Mouse (Mus musculus): Measurements from ENCODE around the gene Lyz2. TPM values are rescaled to one million over a fixed set of nuclear protein-coding genes. Genes with fewer than 3 reads are reported as not detected.
"Not testable (repeated sequence)": the region's sequence is repeated elsewhere in the genome, so short reads cannot be mapped to it uniquely, and the experiment has no call there.

Gene Lyz2
- polyA plus RNA-seq, 1 experiment from 2014 or later, result 713 TPM

DNA sequence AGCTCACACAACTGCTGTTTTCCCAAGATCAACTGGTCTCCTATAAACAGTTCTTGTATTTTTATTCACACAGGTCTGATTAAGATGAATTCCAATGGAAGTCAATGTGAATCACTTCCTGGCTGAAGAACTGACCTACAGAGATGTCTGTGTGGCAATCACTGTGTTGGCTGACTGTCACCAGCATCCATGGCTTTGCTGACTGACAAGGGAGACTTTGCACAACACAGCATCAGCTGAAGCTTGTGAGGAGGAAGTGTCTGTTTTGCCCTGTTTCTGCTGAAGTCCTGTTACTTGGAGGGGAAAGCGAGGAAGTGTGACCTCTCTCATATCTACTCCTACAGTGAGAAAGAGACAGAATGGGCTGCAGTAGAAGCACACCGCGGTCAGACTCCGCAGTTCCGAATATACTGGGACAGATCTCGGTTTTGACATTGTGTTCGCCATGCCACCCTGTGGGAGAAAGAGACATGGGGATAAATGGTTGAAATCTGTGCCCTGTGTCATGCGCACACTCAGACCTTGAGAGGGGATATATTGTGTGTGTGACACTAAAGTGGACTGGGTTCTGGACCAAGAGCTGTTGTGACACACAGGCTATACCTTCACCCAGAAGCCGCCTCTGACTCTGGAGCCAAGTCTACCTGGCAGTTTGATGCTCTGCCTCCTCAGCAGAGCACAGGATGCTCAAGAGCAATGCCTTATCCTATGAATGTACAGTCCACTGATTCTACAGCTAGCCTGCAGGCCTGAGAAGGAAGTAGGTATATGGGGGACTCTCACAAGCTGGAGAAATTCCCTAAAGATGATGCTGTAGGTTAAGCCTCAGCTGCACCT is 6.3 kb upstream of the Lyz2 start:
- Histone ChIP-seq H3K4me2 (ENCODE audit: low read depth, low read length) (no peak overlapping the region), H3K9me3 (replicated peaks; ENCODE audit: control insufficient read depth, low read length) (no peaks in the 10 kb centered on the region), H3K36me3 (ENCODE audit: control insufficient read depth, insufficient read depth) (no peaks in the 10 kb centered on the region), H3K9ac (ENCODE audit: low read depth, low read length) (no peak overlapping the region), H3K4me1 (ENCODE audit: control insufficient read depth, low read depth, low read length) (no peaks in the 10 kb centered on the region), H3K4me3 (ENCODE audit: low read depth, low read length) (no peak overlapping the region), H3K27me3 (ENCODE audit: control insufficient read depth, insufficient read depth, low read depth, low read length) (no peaks in the 10 kb centered on the region), H3K27ac (ENCODE audit: low read length) (no peak overlapping the region)
- ATAC-seq (ENCODE audit: low read depth), result 0 out of 2 replicates have a peak, but pooled peaks have one; percentile 19
- 71% methylated on average over 9 of the region's 9 CpGs for WGBS (ENCODE audit: insufficient replicate concordance)

- 53% methylated on average over 3 of the region's 3 CpGs for WGBS (ENCODE audit: insufficient replicate concordance)
- no peak overlapping the region for H3K4me3 ChIP-seq (ENCODE audit: low read depth, low read length)
- no peak for ATAC-seq (ENCODE audit: low read depth)
- H3K9ac ChIP-seq (ENCODE audit: low read depth, low read length), result no peak overlapping the region
- no peaks in the 10 kb centered on the region for H3K36me3 ChIP-seq (ENCODE audit: control insufficient read depth, insufficient read depth)
- H3K27me3 ChIP-seq (ENCODE audit: control insufficient read depth, insufficient read depth, low read depth, low read length), result no peaks in the 10 kb centered on the region
- no peak overlapping the region for H3K27ac ChIP-seq (ENCODE audit: low read length)
- no peaks in the 10 kb centered on the region for H3K4me1 ChIP-seq (ENCODE audit: control insufficient read depth, low read depth, low read length)
- no peaks in the 10 kb centered on the region for H3K9me3 ChIP-seq (replicated peaks; ENCODE audit: control insufficient read depth, low read length)
- H3K4me2 ChIP-seq (ENCODE audit: low read depth, low read length), result no peak overlapping the region
Measured at GRCm38 (mm10) chr10:117287226-117287850, 5.2 kb upstream of the Lyz2 start.

GRCm38 (mm10) chr10:117286366-117286970 is 4.3 kb upstream of the Lyz2 start:
- H3K36me3 ChIP-seq (ENCODE audit: control insufficient read depth, insufficient read depth), result no peaks in the 10 kb centered on the region
- no peaks in the 10 kb centered on the region for H3K4me1 ChIP-seq (ENCODE audit: control insufficient read depth, low read depth, low read length)
- H3K4me3 ChIP-seq (ENCODE audit: low read depth, low read length), result no peak overlapping the region
- WGBS (ENCODE audit: insufficient replicate concordance), result 68% methylated on average over 6 of the region's 6 CpGs
- H3K4me2 ChIP-seq (ENCODE audit: low read depth, low read length), result no peak overlapping the region
- H3K9ac ChIP-seq (ENCODE audit: low read depth, low read length), result no peak overlapping the region
- no peaks in the 10 kb centered on the region for H3K27me3 ChIP-seq (ENCODE audit: control insufficient read depth, insufficient read depth, low read depth, low read length)
- ATAC-seq (ENCODE audit: low read depth), result no peak
- no peak overlapping the region for H3K27ac ChIP-seq (ENCODE audit: low read length)
- no peaks in the 10 kb centered on the region for H3K9me3 ChIP-seq (replicated peaks; ENCODE audit: control insufficient read depth, low read length)

DNA sequence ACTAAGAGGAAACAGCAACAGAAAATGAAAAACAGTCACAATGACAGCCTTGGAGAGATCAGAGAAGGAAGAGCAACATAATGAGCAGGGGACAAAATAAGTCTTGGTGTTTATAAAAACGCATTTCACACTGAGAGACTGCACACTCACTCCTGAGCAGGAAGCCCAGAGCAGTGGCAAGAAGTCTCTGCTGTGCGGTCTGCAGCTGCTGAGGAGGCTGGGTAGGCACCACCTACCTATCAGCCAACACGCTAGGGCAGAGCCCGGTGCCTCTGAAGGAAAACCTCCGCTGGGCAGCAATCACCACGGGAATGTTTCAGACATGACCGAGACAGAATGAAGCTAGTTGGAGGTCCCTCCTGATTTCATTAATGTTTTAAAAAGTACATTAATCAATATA is 3.5 kb upstream of the Lyz2 start:
- WGBS (ENCODE audit: insufficient replicate concordance), result 19% methylated on average over 3 of the region's 7 CpGs
- H3K36me3 ChIP-seq (ENCODE audit: control insufficient read depth, insufficient read depth); H3K4me3 ChIP-seq (ENCODE audit: low read depth, low read length); ATAC-seq (ENCODE audit: low read depth); H3K4me1 ChIP-seq (ENCODE audit: control insufficient read depth, low read depth, low read length); H3K9me3 ChIP-seq (replicated peaks; ENCODE audit: control insufficient read depth, low read length); H3K27ac ChIP-seq (ENCODE audit: low read length); H3K9ac ChIP-seq (ENCODE audit: low read depth, low read length); H3K4me2 ChIP-seq (ENCODE audit: low read depth, low read length); H3K27me3 ChIP-seq (ENCODE audit: control insufficient read depth, insufficient read depth, low read depth, low read length): not testable (repeated sequence)

DNA sequence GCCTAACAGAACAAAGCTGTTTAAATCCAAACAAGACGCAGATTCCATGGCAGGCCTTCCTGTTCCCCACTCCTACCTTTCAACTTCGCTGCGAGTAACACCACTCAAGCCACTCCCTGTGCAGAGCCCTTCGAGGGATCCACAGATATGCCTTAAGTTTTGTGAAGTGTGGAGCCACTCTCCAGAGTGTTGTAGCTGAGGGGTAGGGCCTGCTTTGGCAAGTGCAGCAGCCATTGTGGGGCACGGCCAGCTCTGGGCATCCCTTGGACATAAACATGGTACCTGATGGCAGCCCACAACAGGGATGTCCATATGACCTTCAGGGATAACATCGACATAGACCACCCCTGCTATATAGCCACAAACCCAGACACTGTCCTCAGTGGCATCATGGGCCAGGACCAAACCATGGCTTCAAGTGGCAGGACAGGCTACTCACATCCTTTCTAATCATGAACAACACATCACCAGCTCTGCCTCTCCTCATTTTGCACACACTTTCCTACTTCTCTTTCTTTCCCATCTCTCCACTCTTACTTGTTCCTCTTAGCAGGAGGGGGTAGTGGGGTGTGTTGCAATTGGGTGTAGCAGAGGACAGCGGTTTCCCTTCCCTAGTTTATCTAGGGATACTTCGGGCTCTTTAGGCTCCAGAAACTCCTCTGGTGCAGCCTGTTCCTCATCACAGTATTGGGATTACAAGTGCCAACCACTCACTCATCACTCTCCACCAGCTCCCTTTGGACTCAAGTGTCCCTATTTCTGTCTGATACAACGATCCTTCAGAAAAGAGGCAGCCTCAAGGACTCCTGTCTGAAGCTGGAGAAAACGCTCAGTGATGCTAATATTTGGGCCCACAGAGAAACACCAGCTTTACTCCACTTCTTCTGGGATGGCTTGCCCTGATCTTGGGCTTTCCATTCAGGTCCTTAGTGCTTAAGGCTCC is 2.7 kb upstream of the Lyz2 start:
- H3K27ac ChIP-seq (ENCODE audit: low read length), result no peak overlapping the region
- H3K9ac ChIP-seq (ENCODE audit: low read depth, low read length), result no peak overlapping the region
- no peaks in the 10 kb centered on the region for H3K9me3 ChIP-seq (replicated peaks; ENCODE audit: control insufficient read depth, low read length)
- ATAC-seq (ENCODE audit: low read depth), result no peak
- no peak overlapping the region for H3K4me2 ChIP-seq (ENCODE audit: low read depth, low read length)
- H3K36me3 ChIP-seq (ENCODE audit: control insufficient read depth, insufficient read depth), result no peaks in the 10 kb centered on the region
- H3K4me1 ChIP-seq (ENCODE audit: control insufficient read depth, low read depth, low read length), result no peaks in the 10 kb centered on the region
- H3K27me3 ChIP-seq (ENCODE audit: control insufficient read depth, insufficient read depth, low read depth, low read length), result no peaks in the 10 kb centered on the region
- 54% methylated on average over 10 of the region's 10 CpGs for WGBS (ENCODE audit: insufficient replicate concordance)
- no peak overlapping the region for H3K4me3 ChIP-seq (ENCODE audit: low read depth, low read length)

DNA sequence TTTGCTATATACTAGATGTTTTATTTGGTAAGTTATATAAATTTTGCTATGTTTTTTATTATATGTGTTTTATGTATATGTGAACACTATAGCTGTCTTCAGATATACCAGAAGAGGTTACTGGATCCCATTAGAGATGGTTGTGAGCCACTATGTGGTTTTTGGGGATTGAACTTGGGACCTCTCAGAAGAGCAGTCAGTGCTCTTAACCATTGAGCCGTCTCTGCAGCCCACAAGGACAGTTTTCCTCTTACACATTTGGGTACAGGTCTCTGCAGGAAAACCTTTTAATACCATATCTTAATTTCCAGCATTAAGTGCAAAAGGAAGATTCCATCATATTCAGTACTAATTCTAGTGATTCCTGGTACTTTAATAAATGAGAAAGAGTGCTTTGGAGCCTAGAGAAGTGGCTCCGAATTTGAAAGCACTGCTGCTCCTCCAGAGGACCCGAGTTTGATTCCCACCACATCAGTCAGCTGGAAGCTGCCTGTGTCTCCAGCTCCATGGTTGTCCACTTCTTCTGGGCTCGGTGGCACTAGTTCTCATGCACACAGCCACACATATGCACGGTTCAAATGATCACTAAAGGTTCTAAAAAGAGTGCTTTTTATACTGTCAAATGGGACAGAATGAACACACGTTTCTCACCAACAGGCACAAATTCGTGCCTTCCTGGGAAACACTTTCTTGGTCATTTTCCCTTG is 1.9 kb upstream of the Lyz2 start:
- WGBS (ENCODE audit: insufficient replicate concordance), result 50% methylated on average over 7 of the region's 7 CpGs
- no peaks in the 10 kb centered on the region for H3K4me1 ChIP-seq (ENCODE audit: control insufficient read depth, low read depth, low read length)
- H3K36me3 ChIP-seq (ENCODE audit: control insufficient read depth, insufficient read depth), result no peaks in the 10 kb centered on the region
- no peak overlapping the region for H3K9ac ChIP-seq (ENCODE audit: low read depth, low read length)
- ATAC-seq (ENCODE audit: low read depth), result no peak
- H3K27ac ChIP-seq (ENCODE audit: low read length), result no peak overlapping the region
- no peaks in the 10 kb centered on the region for H3K9me3 ChIP-seq (replicated peaks; ENCODE audit: control insufficient read depth, low read length)
- no peaks in the 10 kb centered on the region for H3K27me3 ChIP-seq (ENCODE audit: control insufficient read depth, insufficient read depth, low read depth, low read length)
- no peak overlapping the region for H3K4me2 ChIP-seq (ENCODE audit: low read depth, low read length)
- H3K4me3 ChIP-seq (ENCODE audit: low read depth, low read length), result no peak overlapping the region

- H3K9ac ChIP-seq (ENCODE audit: low read depth, low read length); H3K4me1 ChIP-seq (ENCODE audit: control insufficient read depth, low read depth, low read length); H3K9me3 ChIP-seq (replicated peaks; ENCODE audit: control insufficient read depth, low read length); H3K27ac ChIP-seq (ENCODE audit: low read length); H3K27me3 ChIP-seq (ENCODE audit: control insufficient read depth, insufficient read depth, low read depth, low read length); H3K36me3 ChIP-seq (ENCODE audit: control insufficient read depth, insufficient read depth); H3K4me3 ChIP-seq (ENCODE audit: low read depth, low read length); ATAC-seq (ENCODE audit: low read depth); H3K4me2 ChIP-seq (ENCODE audit: low read depth, low read length): not testable (repeated sequence)
- WGBS (ENCODE audit: insufficient replicate concordance), result 46% methylated on average over 4 of the region's 4 CpGs
Measured at GRCm38 (mm10) chr10:117283196-117283595, 1.1 kb upstream of the Lyz2 start.

DNA sequence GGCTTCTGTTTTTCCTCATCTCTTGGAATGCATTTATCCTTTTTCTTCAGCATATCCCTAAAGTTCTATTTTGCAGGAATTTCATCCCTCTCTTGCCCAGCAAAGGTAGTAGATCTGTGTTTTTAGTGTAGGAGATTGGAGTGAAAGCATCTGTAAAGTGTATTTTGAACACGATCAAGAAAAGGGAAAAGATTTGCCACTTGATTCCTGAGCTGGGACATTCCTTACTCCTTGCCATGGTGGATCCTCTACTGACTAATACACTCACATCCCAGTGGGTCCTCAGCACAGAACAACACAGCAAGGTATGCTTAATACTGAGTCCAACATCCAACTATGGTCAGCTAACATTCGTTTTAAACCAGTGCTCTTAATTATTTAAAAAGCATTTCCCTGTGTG is 430 bp upstream of the Lyz2 start:
- Histone ChIP-seq H3K4me2 (ENCODE audit: low read depth, low read length) (no peak overlapping the region), H3K27me3 (ENCODE audit: control insufficient read depth, insufficient read depth, low read depth, low read length) (no peaks in the 10 kb centered on the region), H3K4me1 (ENCODE audit: control insufficient read depth, low read depth, low read length) (no peaks in the 10 kb centered on the region), H3K27ac (ENCODE audit: low read length) (no peak overlapping the region), H3K9ac (ENCODE audit: low read depth, low read length) (no peak overlapping the region), H3K9me3 (replicated peaks; ENCODE audit: control insufficient read depth, low read length) (no peaks in the 10 kb centered on the region), H3K4me3 (ENCODE audit: low read depth, low read length) (no peak overlapping the region), H3K36me3 (ENCODE audit: control insufficient read depth, insufficient read depth) (no peaks in the 10 kb centered on the region)
- WGBS (ENCODE audit: insufficient replicate concordance), result 52% methylated on average over 2 of the region's 2 CpGs
- no peak for ATAC-seq (ENCODE audit: low read depth)
